Mouse (Mus musculus): Measurements from ENCODE around the gene Tnrc6c. TPM values are rescaled to one million over a fixed set of nuclear protein-coding genes. Genes with fewer than 3 reads are reported as not detected.

Tnrc6c gene
- 5.4 and 5.7 TPM in 2 replicates for polyA plus RNA-seq (2012; rRNA removed)

GRCm38 (mm10) chr11:117653491-117654351 lies at the start of gene Tnrc6c:
Gene Tnrc6c (plus strand): TSS chr11:117654289.

DNA sequence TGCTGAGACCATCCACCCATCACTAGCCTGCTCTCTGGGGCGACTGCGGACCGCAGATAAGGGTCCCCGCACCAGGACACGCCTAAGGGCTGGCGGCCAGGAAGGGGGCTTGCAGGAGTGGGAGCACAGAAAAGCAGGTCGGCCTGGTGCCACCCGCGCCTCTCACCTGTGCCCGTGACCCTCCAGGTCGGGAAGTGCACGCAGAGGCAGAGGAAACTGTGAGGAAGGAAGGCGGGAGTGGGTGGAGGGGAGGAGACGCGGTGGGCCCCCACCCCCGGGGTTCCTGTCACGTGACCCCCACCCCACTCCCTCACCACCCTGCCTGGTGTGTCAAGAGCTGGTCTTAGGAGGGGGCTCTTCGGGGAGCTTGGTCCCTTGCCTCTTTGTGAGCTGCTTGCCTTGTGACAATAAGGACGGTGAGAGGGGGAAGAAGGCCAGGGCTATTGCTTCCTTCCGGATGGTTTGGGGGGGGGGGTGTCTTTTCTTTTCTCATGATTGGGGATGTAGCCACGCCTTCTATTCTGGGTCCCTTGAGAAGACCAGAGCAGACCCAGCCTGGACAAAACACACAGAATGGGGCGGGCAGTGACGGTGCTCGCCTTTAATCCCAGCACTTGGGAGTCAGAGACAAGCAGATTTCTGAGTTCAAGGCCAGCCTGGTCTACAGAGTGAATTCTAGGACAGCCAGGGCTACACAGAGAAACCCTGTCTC lies 128.1 kb downstream of the Tnrc6c start, which contains the start of the genes Tmc8 and Tmc6:
Gene Tmc8 (plus strand): TSS at position 84 of the 712 bp plus-strand sequence.
Gene Tmc6 (minus strand): TSS at position 206 of the 712 bp plus-strand sequence.

DNA sequence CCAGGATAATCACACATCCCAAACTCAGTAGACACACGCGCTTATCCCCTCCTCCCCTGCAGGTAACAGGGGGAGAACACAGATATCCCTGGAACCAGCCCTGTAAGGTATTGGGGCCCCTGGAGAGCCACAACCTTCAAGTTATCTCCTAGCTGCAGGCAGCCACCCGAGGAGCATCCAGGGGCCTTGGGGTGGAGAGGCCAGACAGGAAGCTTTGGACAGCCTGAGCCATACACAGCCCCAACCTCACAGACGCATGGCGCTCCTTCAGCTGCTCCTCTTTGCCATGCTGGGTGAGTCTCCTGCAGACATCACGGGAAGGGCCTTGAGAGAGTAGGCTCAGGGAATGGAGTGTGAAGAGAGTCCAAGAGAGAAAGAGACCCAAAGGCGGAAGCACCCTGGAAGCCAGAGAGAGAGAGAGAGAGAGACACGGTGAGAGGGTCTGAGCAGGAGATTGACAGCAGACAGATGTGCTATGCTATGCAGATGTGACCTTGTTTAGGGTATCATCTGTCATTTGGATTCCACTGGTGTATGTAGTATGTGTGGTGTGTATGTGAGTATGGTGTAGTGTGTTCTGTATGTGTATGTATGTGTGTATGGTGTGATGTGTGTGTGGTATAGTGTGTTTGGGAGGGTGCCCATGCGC lies 143.5 kb downstream of the Tnrc6c start, which contains the start of gene 6030468B19Rik:
Gene 6030468B19Rik (plus strand): TSS at position 150 of the 649 bp plus-strand sequence.

GRCm38 (mm10) chr11:117809407-117810311 lies 155.6 kb downstream of the Tnrc6c start, which contains the start of the genes Gm20708 and Syngr2:
Gene Gm20708 (plus strand): TSS chr11:117809668.
Gene Syngr2 (plus strand): TSS chr11:117809668.

Other genes with a start within 250 kb of the Tnrc6c start
- gene Gm11733, start 169.9 kb upstream of the Tnrc6c start, polyA plus RNA-seq (2012; rRNA removed) = not detected in 2 replicates
- gene Tmc8, start 127.8 kb downstream of the Tnrc6c start, polyA plus RNA-seq (2012; rRNA removed) = 19.4 and 24.3 TPM in 2 replicates
- 45.9 and 47.9 TPM in 2 replicates for gene Tmc6, start 127.9 kb downstream of the Tnrc6c start, polyA plus RNA-seq (2012; rRNA removed)
- gene 6030468B19Rik, start 143.4 kb downstream of the Tnrc6c start, polyA plus RNA-seq (2012; rRNA removed) = not detected in 2 replicates
- gene Gm20708, start 155.4 kb downstream of the Tnrc6c start, polyA plus RNA-seq (2012; rRNA removed) = 0.10 TPM in 1 of 2 replicates, not detected in the other
- 232 and 306 TPM in 2 replicates for gene Syngr2, start 155.4 kb downstream of the Tnrc6c start, polyA plus RNA-seq (2012; rRNA removed)
- gene Afmid, start 171.6 kb downstream of the Tnrc6c start, polyA plus RNA-seq (2012; rRNA removed) = 5.8 and 8.6 TPM in 2 replicates
- gene Tk1, start 171.8 kb downstream of the Tnrc6c start, polyA plus RNA-seq (2012; rRNA removed) = 18.9 and 24.2 TPM in 2 replicates
- 5.2 and 7.1 TPM in 2 replicates for gene Birc5, start 195.0 kb downstream of the Tnrc6c start, polyA plus RNA-seq (2012; rRNA removed)
- gene Tmem235, start 206.5 kb downstream of the Tnrc6c start, polyA plus RNA-seq (2012; rRNA removed) = not detected in 2 replicates
- 8.2 and 12.3 TPM in 2 replicates for gene Tha1, start 219.2 kb downstream of the Tnrc6c start, polyA plus RNA-seq (2012; rRNA removed)

Measured in stomach, adult 2 months (tissue).